Mouse (Mus musculus) erythroblast, adult 5-6 weeks (primary cell): ENCODE results near the gene Dlgap3. TPM values are rescaled to one million over a fixed set of nuclear protein-coding genes. Genes with fewer than 3 reads are reported as not detected.

Experiments
- ATAC-seq: replicated peaks from 2 replicates; pipeline ENCODE4 v1.8.0; 2016; ENCODE audit warnings: moderate number of reproducible peaks, mild to moderate bottlenecking, moderate TSS enrichment, inconsistent platforms; ENCODE audit not compliant: poor library complexity, low FRiP score, severe bottlenecking
- total RNA-seq, 2 experiments: library from RNA; stranded (forward) in 1 of 2; stranded (reverse) in 1 of 2; fragments of 150-400 nt in 1 of 2; fragments of 200-764, 138-1000 nt in 1 of 2; gene quantifications; 2 replicates each; pipeline versions ENCODE4 v1.2.3 to v1.2.4; 2015 to 2017; ENCODE audit warnings: low replicate concordance in 2 of 2

Gene Dlgap3
- total RNA-seq, 2 experiments from 2014 or later, result not detected

- no peak for ATAC-seq
These were observed 42.3 kb downstream of the Dlgap3 start for GRCm38 (mm10) chr4:127211318-127211717.

DNA sequence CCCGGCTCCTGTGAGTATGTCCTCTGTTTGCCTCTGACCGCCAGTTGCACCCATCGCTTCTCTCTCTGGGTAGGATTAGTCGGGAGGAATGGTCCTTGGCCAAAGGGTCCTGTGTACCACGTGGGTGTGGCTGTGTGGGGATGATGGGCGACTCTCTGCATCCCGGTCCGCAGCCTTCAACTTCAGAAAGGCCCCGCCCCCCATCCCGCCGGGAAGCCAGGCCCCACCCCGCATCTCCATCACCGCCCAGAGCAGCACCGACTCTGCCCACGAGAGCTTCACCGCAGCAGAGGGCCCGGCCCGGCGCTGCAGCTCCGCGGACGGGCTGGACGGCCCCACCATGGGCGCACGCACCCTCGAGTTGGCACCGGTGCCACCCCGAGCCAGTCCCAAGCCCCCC is 45.5 kb downstream of the Dlgap3 start:
- no peak for ATAC-seq

- no peak for ATAC-seq
These were observed 46.1 kb downstream of the Dlgap3 start for GRCm38 (mm10) chr4:127215103-127215502.

GRCm38 (mm10) chr4:127215799-127216198 is 46.8 kb downstream of the Dlgap3 start:
- no peak for ATAC-seq

DNA sequence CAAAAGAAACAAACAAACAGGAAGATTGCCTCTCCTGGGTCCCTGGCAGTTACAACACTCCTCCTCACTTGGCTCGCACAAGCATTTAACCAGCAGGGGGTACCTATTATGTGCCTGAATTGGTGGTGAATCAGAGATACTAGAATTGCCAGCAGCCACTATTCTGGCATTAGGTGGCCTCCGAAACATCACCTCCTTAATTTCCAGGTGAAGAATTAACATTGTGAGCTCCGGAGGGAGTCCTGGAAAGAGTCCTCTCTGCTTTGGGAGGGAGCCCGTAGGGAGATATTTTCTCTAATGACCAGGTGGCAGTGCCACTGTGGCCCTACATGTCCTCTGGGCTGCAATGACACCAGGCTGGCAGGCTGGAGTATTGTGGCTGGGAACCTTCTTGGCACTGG is 47.2 kb downstream of the Dlgap3 start:
- ATAC-seq, result no peak

DNA sequence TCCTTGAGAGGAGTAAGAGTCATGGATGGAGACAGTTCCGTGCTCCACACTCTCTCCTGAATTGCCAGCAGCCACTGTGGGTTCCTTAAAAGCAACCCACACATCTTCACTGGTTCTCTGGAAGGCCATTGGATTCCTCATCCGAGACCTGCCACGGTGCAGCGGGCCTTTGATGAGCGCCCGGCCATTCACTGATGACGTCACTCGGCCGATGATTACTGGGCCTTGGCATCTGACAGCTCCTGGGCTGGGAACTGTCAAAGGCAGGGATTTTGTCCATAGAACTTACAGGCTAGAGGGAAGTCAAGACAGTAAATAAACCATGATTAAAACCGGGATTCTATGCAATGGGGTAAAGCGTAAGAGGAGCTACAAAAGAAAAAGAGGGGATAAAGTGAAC is 48.0 kb downstream of the Dlgap3 start:
- no peak for ATAC-seq

DNA sequence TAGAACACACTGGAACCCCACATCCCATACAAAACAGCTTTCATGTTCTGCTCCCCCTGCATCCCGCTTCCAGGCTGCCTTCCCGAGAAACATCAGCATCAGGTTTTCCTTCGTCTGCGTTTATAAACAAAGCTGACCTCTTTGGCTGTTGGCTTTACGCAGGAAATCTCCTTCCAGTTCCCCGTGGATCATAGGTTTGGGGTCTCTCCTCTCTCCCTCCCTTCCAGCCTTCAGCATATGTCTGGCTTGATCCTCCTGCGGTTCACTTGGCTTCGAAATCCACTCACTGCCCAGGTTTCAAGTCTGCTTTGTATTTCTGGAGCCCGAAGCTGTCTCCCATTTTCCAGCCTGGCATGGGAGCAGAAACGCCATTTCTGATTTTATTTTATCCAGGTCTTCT is 54.3 kb downstream of the Dlgap3 start:
- ATAC-seq, result no peak

GRCm38 (mm10) chr4:127223755-127224154 is 54.8 kb downstream of the Dlgap3 start:
- ATAC-seq, result no peak

DNA sequence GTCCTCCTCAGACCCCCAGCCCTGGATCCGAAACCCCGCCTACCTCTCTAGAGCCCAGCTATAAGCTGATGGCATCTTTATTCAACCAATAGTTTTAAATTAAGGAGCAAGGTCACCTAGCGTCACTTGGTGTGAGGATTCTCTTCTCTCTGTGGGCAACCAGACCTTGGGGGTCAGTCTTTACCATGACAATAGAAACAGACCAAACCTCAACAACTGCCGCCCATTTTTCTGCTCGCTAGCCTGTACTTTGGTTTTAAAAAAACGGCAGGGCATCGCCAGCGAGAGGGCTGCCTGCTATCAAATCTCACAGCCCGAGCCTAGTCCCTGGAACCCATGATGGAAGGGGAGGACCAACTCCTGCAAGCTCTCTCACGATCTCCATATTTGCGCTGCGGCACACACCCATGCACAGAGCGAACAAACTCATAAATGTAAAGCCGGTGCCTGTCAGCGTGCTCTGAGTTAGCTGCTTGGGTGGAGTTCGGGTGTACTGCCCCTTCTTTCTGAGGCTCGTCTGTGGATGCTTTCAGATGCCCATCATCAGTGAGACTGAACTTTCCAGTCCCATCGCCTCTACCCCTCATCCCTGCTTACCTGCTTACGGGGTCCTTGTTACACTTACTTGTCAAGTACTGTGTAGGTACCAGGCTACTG is 55.6 kb downstream of the Dlgap3 start:
- ATAC-seq, result no peak

GRCm38 (mm10) chr4:127226067-127226466 is 57.1 kb downstream of the Dlgap3 start:
- ATAC-seq, result no peak

- no peak for ATAC-seq
These were observed 58.2 kb downstream of the Dlgap3 start for GRCm38 (mm10) chr4:127227051-127227673.

GRCm38 (mm10) chr4:127232028-127232427 is 63.0 kb downstream of the Dlgap3 start:
- no peak for ATAC-seq

DNA sequence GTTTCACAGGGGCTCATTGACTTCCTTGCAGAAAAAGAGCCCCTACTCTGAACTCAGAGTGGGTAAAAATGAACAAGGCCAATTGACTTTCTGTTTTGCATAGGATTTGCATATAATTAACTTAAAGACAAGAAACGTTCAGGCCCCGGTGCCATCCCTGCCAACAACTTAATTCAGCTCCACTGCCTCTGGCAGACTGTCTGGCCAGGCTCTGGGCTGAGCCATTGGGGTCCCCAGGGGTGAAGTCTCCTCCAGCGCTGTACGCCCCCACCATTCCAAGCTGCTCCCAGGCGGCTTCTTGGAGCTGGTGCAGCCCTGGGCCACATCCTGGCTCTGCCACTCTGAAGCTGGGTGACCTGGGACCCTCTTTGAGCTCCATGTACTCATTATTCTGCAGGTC is 63.5 kb downstream of the Dlgap3 start:
- ATAC-seq, result no peak

GRCm38 (mm10) chr4:127233416-127234125 is 64.6 kb downstream of the Dlgap3 start:
- ATAC-seq, result no peak

GRCm38 (mm10) chr4:127235742-127236487 is 66.9 kb downstream of the Dlgap3 start:
- ATAC-seq, result no peak

GRCm38 (mm10) chr4:127236631-127237030 is 67.6 kb downstream of the Dlgap3 start:
- no peak for ATAC-seq

- ATAC-seq, result no peak
These were observed 68.3 kb downstream of the Dlgap3 start for GRCm38 (mm10) chr4:127237271-127237670.

GRCm38 (mm10) chr4:127242696-127243095 is 73.7 kb downstream of the Dlgap3 start:
- no peak for ATAC-seq

DNA sequence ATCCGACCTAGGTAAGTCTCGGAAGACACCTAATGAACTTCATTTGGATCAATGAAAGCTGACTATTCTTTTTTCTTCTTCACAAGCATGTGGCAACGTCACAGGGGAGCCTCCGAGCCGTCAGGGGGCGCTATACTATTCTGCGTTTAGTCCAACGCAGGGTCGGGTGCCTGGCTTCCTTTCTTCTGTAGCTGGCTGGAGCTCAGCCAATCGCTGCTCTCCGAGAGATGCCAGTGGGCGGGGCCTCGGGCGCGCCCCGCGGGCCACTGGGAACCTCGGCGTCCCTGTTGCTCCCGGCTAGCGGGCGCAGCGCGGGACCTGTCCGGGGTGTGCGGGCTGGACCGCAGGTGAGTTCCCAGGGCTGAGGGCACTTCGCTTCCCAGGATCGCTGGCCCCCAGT is 74.5 kb downstream of the Dlgap3 start, which contains the start of gene Smim12:
Smim12 (plus strand) TSS at position 233 of the 400 bp plus-strand sequence.
- peak; percentile 100 for ATAC-seq

DNA sequence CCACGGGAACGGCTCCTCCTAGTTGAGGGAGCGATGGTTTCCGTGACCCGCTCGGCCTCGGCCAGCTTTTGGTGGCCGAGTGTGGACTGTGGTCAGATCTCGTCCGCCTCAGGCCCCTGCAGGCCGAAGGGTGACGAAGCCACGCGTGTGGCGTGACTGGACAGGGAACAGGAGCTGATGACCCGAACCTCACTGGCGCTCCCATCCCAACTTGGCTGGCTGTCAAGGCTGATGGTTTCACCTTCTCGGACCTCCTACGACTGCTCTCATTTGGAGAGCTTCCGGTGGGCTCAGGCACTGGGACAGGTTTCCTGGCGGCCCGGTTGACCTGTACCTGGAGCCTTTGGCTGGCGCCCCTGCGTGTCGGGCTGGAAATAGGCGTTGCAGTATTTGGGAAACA is 74.9 kb downstream of the Dlgap3 start:
- ATAC-seq, result peak; percentile 54; the same call in 1 of the 2 replicates
